Comparison of ENCODE assay signal across 7 mouse cellular contexts in the genomic region with DNA sequence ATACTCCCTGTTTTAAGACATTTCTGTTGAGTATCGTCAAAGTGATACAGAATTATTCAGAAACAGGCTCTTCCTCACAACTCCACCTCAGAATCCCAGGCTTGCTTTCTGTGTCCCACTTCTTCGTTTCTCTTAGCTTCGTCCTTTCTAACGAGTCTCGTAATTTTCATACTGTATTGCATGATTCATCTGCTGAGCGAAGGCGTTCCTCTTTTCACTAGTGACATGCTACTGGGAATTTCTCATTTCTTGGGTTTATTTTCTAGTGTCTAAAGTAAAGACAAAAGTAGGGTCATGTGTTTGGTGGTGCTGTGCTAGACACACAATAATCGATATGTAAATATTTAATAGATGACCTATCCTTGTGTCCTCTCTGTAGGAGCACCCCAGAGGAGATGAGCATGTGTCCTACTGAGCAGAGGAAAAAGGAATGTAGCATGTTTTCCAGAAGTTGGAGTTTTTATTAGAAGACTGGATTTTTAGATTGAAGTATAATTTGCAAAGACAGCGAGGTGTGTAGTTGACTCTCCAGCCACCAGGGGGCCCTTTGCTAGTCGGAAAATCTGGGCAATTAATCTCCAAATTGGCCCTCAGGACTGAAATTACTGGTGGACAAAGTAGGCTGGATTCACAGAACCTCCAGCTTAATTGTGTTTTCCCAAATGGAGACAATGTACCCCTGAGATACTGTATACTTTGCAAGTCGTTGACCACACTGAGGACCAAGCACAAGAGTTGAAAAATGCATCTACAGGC. TPM values are rescaled to one million over a fixed set of nuclear protein-coding genes. Genes with fewer than 3 reads are reported as not detected.
DNase-seq lines count a peak whose midpoint lies in the region; ATAC-seq and TF ChIP-seq lines count a peak whose summit lies in the region.

No protein-coding gene starts in this region.

- H3K4me1 ChIP-seq in E14TG2a.4 (replicated peaks; ENCODE audit: low read depth, low read length): no peaks in the 10 kb centered on the region
- no peaks in the 10 kb centered on the region for H3K4me1 ChIP-seq in embryonic facial prominence, embryonic 11.5 days (ENCODE audit: control insufficient read depth, insufficient read depth, low read length)

- H3K9ac ChIP-seq in embryonic facial prominence, embryonic 11.5 days (replicated peaks; ENCODE audit: low read length): no peak overlapping the region

- WGBS in embryonic facial prominence, embryonic 11.5 days: 76% methylated on average over 11 of the region's 11 CpGs

- no peaks in the 10 kb centered on the region for H3K36me3 ChIP-seq in E14TG2a.4 (ENCODE audit: insufficient read depth, low read length)
- H3K36me3 ChIP-seq in embryonic facial prominence, embryonic 11.5 days (replicated peaks; ENCODE audit: control insufficient read depth, insufficient read depth, low read depth, low read length): no peaks in the 10 kb centered on the region

- no peak overlapping the region for H3K4me2 ChIP-seq in embryonic facial prominence, embryonic 11.5 days (ENCODE audit: low read depth, low read length)

- H3K9me3 ChIP-seq in E14TG2a.4 (ENCODE audit: low read length): peaks cover 11% of the 10 kb centered on the region
- no peaks in the 10 kb centered on the region for H3K9me3 ChIP-seq in embryonic facial prominence, embryonic 11.5 days (replicated peaks; ENCODE audit: control insufficient read depth, low read length)

- DNase-seq in left cerebral cortex, adult 2 months (ENCODE audit: extremely low spot score in 1 of 2, low spot score in 2 of 2): no peak
- no peak for DNase-seq in left cerebral cortex, postnatal 14 days (ENCODE audit: low spot score in 2 of 2)
- DNase-seq in embryonic facial prominence, embryonic 11.5 days (ENCODE audit: low spot score): peak; percentile 33
- peak; percentile 56 for DNase-seq in lung, postnatal 25 days (ENCODE audit: low spot score)
- no peak for DNase-seq in left cerebral cortex, adult 9 months (ENCODE audit: low spot score in 2 of 2)

- peak; percentile 76 for TF ChIP-seq CTCF in left cerebral cortex, adult 2 months (IDR thresholded peaks at IDR 0.05)
- peak; percentile 51 for TF ChIP-seq CTCF in E14TG2a.4 (conservative IDR thresholded peaks at IDR 0.05; ENCODE audit: low read length)

- ATAC-seq in activated CD4-positive, CD25-positive, alpha-beta regulatory T cell, adult 4 months: peak; percentile 63
- no peak for ATAC-seq in embryonic facial prominence, embryonic 11.5 days (replicated peaks; ENCODE audit: insufficient number of reproducible peaks, low FRiP score, low TSS enrichment, low read depth)

- H3K4me3 ChIP-seq in left cerebral cortex, adult 2 months: no peak overlapping the region
- no peak overlapping the region for H3K4me3 ChIP-seq in E14TG2a.4 (replicated peaks; ENCODE audit: low read length)
- H3K4me3 ChIP-seq in embryonic facial prominence, embryonic 11.5 days (ENCODE audit: low read depth, low read length): no peak overlapping the region

- H3K27me3 ChIP-seq in E14TG2a.4 (ENCODE audit: insufficient read depth, low read length): no peaks in the 10 kb centered on the region
- no peaks in the 10 kb centered on the region for H3K27me3 ChIP-seq in embryonic facial prominence, embryonic 11.5 days (ENCODE audit: control insufficient read depth, insufficient read depth, low read length)

- no peak overlapping the region for H3K27ac ChIP-seq in left cerebral cortex, adult 2 months
- H3K27ac ChIP-seq in embryonic facial prominence, embryonic 11.5 days (replicated peaks; ENCODE audit: low read depth, low read length): no peak overlapping the region

- intact Hi-C loops in left cerebral cortex, adult 2 months (cut with DNase I): loop anchor here (2.0 to 5.0 kb wide), 4 partner anchors 91 to 135 kb away; no protein-coding TSS in a partner anchor
- intact Hi-C loops in left cerebral cortex, postnatal 14 days (cut with DNase I): no loop called here

RNA-seq across cellular contexts. Expression of a gene that starts 11.9 kb away (rescaled TPM):
- 100 to 1,000 TPM; 248 to 251 TPM for total RNA-seq in left cerebral cortex, adult 2 months (2021)
- total RNA-seq in left cerebral cortex, postnatal 14 days (2021): 100 to 1,000 TPM; 192 to 202 TPM
- 10 to 100 TPM; 44.6 to 46.0 TPM for polyA plus RNA-seq in activated CD4-positive, CD25-positive, alpha-beta regulatory T cell, adult 4 months (2017; shearing (Covaris generic))
- 74.3 and 76.0 TPM in 2 replicates for polyA plus RNA-seq in embryonic facial prominence, embryonic 11.5 days (2014; fragmentation: Nextera tagmentation; extraction: Ambion mirVana)

Comparison
In these comparisons a context has a peak if more than half of its experiments do, and no peak if none do; other contexts are left out.
1. DNase-seq: peak in embryonic facial prominence, embryonic 11.5 days (single experiment) and lung, postnatal 25 days (single experiment); none in left cerebral cortex, adult 2 months (0 of 2), left cerebral cortex, postnatal 14 days (0 of 2) and left cerebral cortex, adult 9 months (0 of 2).